Mouse (Mus musculus) MEL (cell line): ENCODE results near the gene Cav1.

Source experiments
- CHD1 ChIP-seq: IDR thresholded peaks from 2 replicates; pipeline ENCODE4 v1.6.1; 2012; ENCODE audit warnings: low read depth, mild to moderate bottlenecking, inconsistent platforms, low read length, improper control_type of control experiment
- CTCF ChIP-seq, 3 experiments: IDR thresholded peaks in 2 of 3; conservative IDR thresholded peaks in 1 of 3; 2 replicates each; pipeline ENCODE4 v1.5.1; 2011 to 2012; ENCODE audit warnings: low read length in 3 of 3, low read depth in 2 of 3, mild to moderate bottlenecking in 2 of 3, improper control_type of control experiment in 1 of 3, inconsistent platforms in 1 of 3, mixed read lengths in 1 of 3, moderate library complexity in 1 of 3; ENCODE audit not compliant: control insufficient read depth in 1 of 3, insufficient read depth in 1 of 3, poor library complexity in 1 of 3, severe bottlenecking in 1 of 3
- EP300 ChIP-seq, 2 experiments: IDR thresholded peaks; 2 replicates each; pipeline ENCODE4 v1.6.1; 2011; ENCODE audit warnings: improper control_type of control experiment in 2 of 2, low read length in 2 of 2, low read depth in 1 of 2, mild to moderate bottlenecking in 1 of 2
- MAX ChIP-seq: IDR thresholded peaks from 2 replicates; pipeline ENCODE4 v1.6.1; 2011; ENCODE audit warnings: low read length, improper control_type of control experiment
- MAZ ChIP-seq: IDR thresholded peaks from 2 replicates; pipeline ENCODE4 v1.6.1; 2012; ENCODE audit warnings: low read depth, mild to moderate bottlenecking, inconsistent platforms, low read length, improper control_type of control experiment
- MXI1 ChIP-seq: IDR thresholded peaks from 2 replicates; pipeline ENCODE4 v1.6.1; 2011; ENCODE audit warnings: mild to moderate bottlenecking, low read depth, low read length, improper control_type of control experiment
- NELFE ChIP-seq: IDR thresholded peaks from 2 replicates; pipeline ENCODE4 v1.6.1; 2011; ENCODE audit warnings: low read depth, low read length, improper control_type of control experiment
- NRF1 ChIP-seq: IDR thresholded peaks from 2 replicates; pipeline ENCODE4 v1.6.1; 2014; ENCODE audit warnings: low read depth, mild to moderate bottlenecking, inconsistent platforms, low read length, improper control_type of control experiment, moderate library complexity; ENCODE audit not compliant: poor library complexity, insufficient read depth, severe bottlenecking
- POLR2A ChIP-seq, 2 experiments: IDR thresholded peaks; 2 replicates each; pipeline ENCODE4 v1.6.1; 2011 to 2012; ENCODE audit warnings: low read length in 2 of 2, mild to moderate bottlenecking in 2 of 2, control low read depth in 1 of 2, improper control_type of control experiment in 1 of 2, low read depth in 1 of 2, moderate library complexity in 1 of 2; ENCODE audit not compliant: control insufficient read depth in 1 of 2, insufficient read depth in 1 of 2, poor library complexity in 1 of 2
- SIN3A ChIP-seq: IDR thresholded peaks from 2 replicates; pipeline ENCODE4 v1.6.1; 2012; ENCODE audit warnings: low read length, improper control_type of control experiment, inconsistent platforms
- USF2 ChIP-seq, 2 experiments: IDR thresholded peaks; 2 replicates each; pipeline ENCODE4 v1.6.1; 2011 to 2012; ENCODE audit warnings: improper control_type of control experiment in 2 of 2, low read length in 2 of 2, borderline replicate concordance in 1 of 2, inconsistent platforms in 1 of 2, low read depth in 1 of 2, mild to moderate bottlenecking in 1 of 2; ENCODE audit not compliant: insufficient read depth in 1 of 2
- ZMIZ1 ChIP-seq: IDR thresholded peaks from 2 replicates; pipeline ENCODE4 v1.6.1; 2012; ENCODE audit warnings: low read depth, mild to moderate bottlenecking, inconsistent platforms, low read length, improper control_type of control experiment, moderate library complexity
- ZNF384 ChIP-seq: IDR thresholded peaks from 2 replicates; pipeline ENCODE4 v1.6.1; 2012; ENCODE audit warnings: low read depth, mild to moderate bottlenecking, inconsistent platforms, low read length, improper control_type of control experiment

DNA sequence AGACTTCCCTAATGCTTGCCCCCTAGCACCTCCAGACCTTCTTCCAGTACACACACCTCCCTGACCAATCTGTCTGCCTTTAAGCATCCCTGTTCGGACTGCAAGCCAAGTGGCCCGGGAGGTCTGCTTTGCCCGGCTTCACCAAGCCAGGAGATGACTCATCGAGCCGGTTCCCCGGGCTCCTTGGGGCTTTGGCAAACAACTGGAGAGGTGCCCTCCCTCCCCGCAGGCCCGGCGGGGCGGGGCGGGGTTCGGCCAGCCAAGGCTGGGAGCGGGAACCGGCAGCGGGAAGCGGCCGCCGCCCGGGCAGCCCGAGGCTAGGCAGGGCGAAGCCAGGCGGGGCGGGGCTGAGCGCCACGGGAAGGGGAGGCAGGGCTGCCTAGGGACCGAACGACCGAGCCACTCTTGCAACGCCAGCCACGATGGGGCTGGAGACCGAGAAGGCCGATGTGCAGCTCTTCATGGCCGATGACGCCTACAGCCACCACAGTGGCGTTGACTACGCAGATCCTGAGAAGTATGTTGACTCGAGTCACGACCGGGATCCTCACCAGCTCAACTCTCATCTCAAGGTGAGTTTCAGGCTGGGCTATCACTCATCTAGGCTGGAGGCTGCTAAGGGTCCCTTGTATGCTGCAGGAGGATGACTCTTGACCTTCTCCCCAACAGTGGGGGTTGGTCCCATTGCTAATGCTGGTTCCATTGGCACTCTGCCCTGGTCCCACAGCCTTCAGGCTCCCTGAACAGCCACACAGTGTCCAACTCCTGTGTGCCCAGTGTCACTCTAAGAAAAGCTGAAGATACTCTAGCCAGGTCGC lies 25.0 kb upstream of the Cav1 start, which contains the start of gene Cav2:
- TF ChIP-seq CTCF (IDR thresholded peaks at IDR 0.05 in 2 of 3, conservative IDR thresholded peaks at IDR 0.05 in 1 of 3; ENCODE audit: control insufficient read depth in 1 of 3, insufficient read depth in 1 of 3, low read depth in 2 of 3, low read length in 3 of 3, poor library complexity in 1 of 3, severe bottlenecking in 1 of 3) (no peak), NRF1 (no peak), ZMIZ1 (no peak), CHD1 (no peak), SIN3A (no peak), NELFE (no peak), MXI1 (no peak), MAZ (no peak), ZNF384 (no peak), POLR2A (IDR thresholded peaks at IDR 0.05; ENCODE audit: control insufficient read depth in 1 of 2, insufficient read depth in 1 of 2, low read depth in 1 of 2, low read length in 2 of 2, poor library complexity in 1 of 2) (no peak), USF2 (IDR thresholded peaks at IDR 0.05; ENCODE audit: borderline replicate concordance in 1 of 2, insufficient read depth in 1 of 2, low read depth in 1 of 2, low read length in 2 of 2) (no peak), MAX (no peak), EP300 (IDR thresholded peaks at IDR 0.05; ENCODE audit: low read depth in 1 of 2, low read length in 2 of 2) (no peak)
